Mouse (Mus musculus) lung, adult 2 months (tissue): Measurements from ENCODE around the gene Smu1. TPM values are rescaled to one million over a fixed set of nuclear protein-coding genes. Genes with fewer than 3 reads are reported as not detected.
"Not testable (repeated sequence)": the region's sequence is repeated elsewhere in the genome, so short reads cannot be mapped to it uniquely, and the experiment has no call there.

ENCODE experiments used
- DNase-seq: peaks from one replicate; pipeline ENCODE4 v3.0.0; 2022
- H3K4me1 ChIP-seq: fragments of 200-500 bp; 2 replicates; pipeline ENCODE4 v1.6.1; 2011; ENCODE audit warnings: low read length; ENCODE audit not compliant: control insufficient read depth, insufficient read depth
- H3K4me3 ChIP-seq: fragments of 200-500 bp; replicated peaks from 2 replicates; pipeline ENCODE3; 2011; ENCODE audit warnings: low read depth, mild to moderate bottlenecking, control low read depth, low read length; ENCODE audit errors: extremely low read depth
- CTCF ChIP-seq: fragments of 200-500 bp; IDR thresholded peaks from 2 replicates; pipeline ENCODE4 v1.5.1; 2011; ENCODE audit warnings: mild to moderate bottlenecking, low read length, control low read depth; ENCODE audit not compliant: insufficient read depth
- POLR2A ChIP-seq: fragments of 200-500 bp; IDR thresholded peaks from 2 replicates; pipeline ENCODE4 v1.6.1; 2011; ENCODE audit warnings: low read depth, mild to moderate bottlenecking, control low read depth, low read length, borderline replicate concordance; ENCODE audit errors: extremely low read depth
- WGBS: fragments of 180-500 bp; shearing (Covaris S2); methylation state at CpG from one replicate; pipeline ENCODE4 v1.1.7; 2018; 5-methylcytosine and 5-hydroxymethylcytosine counted together
- polyA plus RNA-seq: library from polyadenylated mRNA; depleted of rRNA; stranded (reverse); fragments of >200 nt; gene quantifications from 2 replicates; pipeline ENCODE4 v1.2.3, GENCODE M21; 2012; rRNA removed

Gene Smu1
- polyA plus RNA-seq: 13.1 and 21.5 TPM in 2 replicates

GRCm38 (mm10) chr4:40757780-40758420 is at the start of gene Smu1:
TSS of gene Smu1 (minus strand) at chr4:40757923.
- H3K4me3 ChIP-seq: peak within 1 kb of the TSS; percentile 80
- TF ChIP-seq CTCF (no peak), POLR2A (peak; percentile 85)
- H3K4me1 ChIP-seq: no peaks in the 10 kb centered on the region
- DNase-seq: peak; percentile 96
- under 1% methylated on average over 40 of the region's 40 CpGs for WGBS

GRCm38 (mm10) chr4:40807382-40807781 is 49.7 kb upstream of the Smu1 start:
- TF ChIP-seq CTCF: no peak
- no peak for TF ChIP-seq POLR2A
- 80% methylated on average over 4 of the region's 4 CpGs for WGBS
- Histone ChIP-seq H3K4me1 (0 out of 2 replicates have a peak, but pooled peaks cover 2% of the 10 kb centered on the region), H3K4me3 (no peak overlapping the region)
- no peak for DNase-seq

- 93% methylated on average over 8 of the region's 8 CpGs for WGBS
These were observed 47.7 kb upstream of the Smu1 start for GRCm38 (mm10) chr4:40805401-40805800.

GRCm38 (mm10) chr4:40802787-40803186 is 45.1 kb upstream of the Smu1 start:
- WGBS: 77% methylated on average over 3 of the region's 3 CpGs
- TF ChIP-seq CTCF (no peak), POLR2A (no peak)
- Histone ChIP-seq H3K4me1 (no peaks in the 10 kb centered on the region), H3K4me3 (no peak overlapping the region)
- no peak for DNase-seq

More at GRCm38 (mm10) chr4:40805401-40805800, 47.7 kb upstream of the Smu1 start:
- Histone ChIP-seq H3K4me1 (0 out of 2 replicates have a peak, but pooled peaks cover under 1% of the 10 kb centered on the region), H3K4me3 (no peak overlapping the region)
- no peak for DNase-seq
- TF ChIP-seq CTCF (no peak), POLR2A (no peak)

GRCm38 (mm10) chr4:40801908-40802307 is 44.2 kb upstream of the Smu1 start:
- WGBS: 60% methylated on average over 4 of the region's 4 CpGs
- Histone ChIP-seq H3K4me3 (no peak overlapping the region), H3K4me1 (no peaks in the 10 kb centered on the region)
- no peak for TF ChIP-seq CTCF
- no peak for TF ChIP-seq POLR2A
- DNase-seq: no peak

- Histone ChIP-seq H3K4me3 (no peak overlapping the region), H3K4me1 (no peaks in the 10 kb centered on the region)
- no peak for TF ChIP-seq POLR2A
- no peak for TF ChIP-seq CTCF
- DNase-seq: no peak
- WGBS: 78% methylated on average over 3 of the region's 3 CpGs
These were observed 43.1 kb upstream of the Smu1 start for GRCm38 (mm10) chr4:40800873-40801272.

GRCm38 (mm10) chr4:40798833-40799555 is 41.3 kb upstream of the Smu1 start:
- H3K4me1 ChIP-seq, DNase-seq, H3K4me3 ChIP-seq: not testable (repeated sequence)
- 45% methylated on average over 2 of the region's 2 CpGs for WGBS

- WGBS: 88% methylated on average over 3 of the region's 3 CpGs
- H3K4me3 ChIP-seq: no peak overlapping the region
These were observed 38.0 kb upstream of the Smu1 start for GRCm38 (mm10) chr4:40795761-40796160.

GRCm38 (mm10) chr4:40794320-40794719 is 36.6 kb upstream of the Smu1 start:
- DNase-seq: no peak
- Histone ChIP-seq H3K4me1 (no peaks in the 10 kb centered on the region), H3K4me3 (no peak overlapping the region)
- TF ChIP-seq CTCF (no peak), POLR2A (no peak)

More at GRCm38 (mm10) chr4:40795761-40796160, 38.0 kb upstream of the Smu1 start:
- TF ChIP-seq POLR2A (no peak), CTCF (no peak)
- no peak for DNase-seq
- no peaks in the 10 kb centered on the region for H3K4me1 ChIP-seq

GRCm38 (mm10) chr4:40791176-40791575 is 33.5 kb upstream of the Smu1 start:
- Histone ChIP-seq H3K4me3 (no peak overlapping the region), H3K4me1 (no peaks in the 10 kb centered on the region)
- no peak for TF ChIP-seq CTCF
- TF ChIP-seq POLR2A: no peak
- 93% methylated on average over 4 of the region's 4 CpGs for WGBS
- DNase-seq: no peak
